Mouse (Mus musculus) layer of hippocampus, adult 9-11 months (tissue): ENCODE data around the gene Prkch.

Experiments
- DNase-seq: peaks from one replicate; pipeline ENCODE4 v3.0.0; 2022

Gene Prkch

GRCm38 (mm10) chr12:73719816-73720215, 135.2 kb downstream of the Prkch start:
- no peak for DNase-seq

GRCm38 (mm10) chr12:73720466-73720865, 135.9 kb downstream of the Prkch start:
- no peak for DNase-seq

- DNase-seq = no peak
Observed at GRCm38 (mm10) chr12:73722060-73722459, 137.5 kb downstream of the Prkch start.

- no peak for DNase-seq
Observed at GRCm38 (mm10) chr12:73723067-73723466, 138.5 kb downstream of the Prkch start.

GRCm38 (mm10) chr12:73723887-73724286, 139.3 kb downstream of the Prkch start:
- DNase-seq = no peak

GRCm38 (mm10) chr12:73725825-73726604, 141.4 kb downstream of the Prkch start:
- no peak for DNase-seq

- no peak for DNase-seq
Observed at GRCm38 (mm10) chr12:73727046-73727445, 142.4 kb downstream of the Prkch start.

GRCm38 (mm10) chr12:73730603-73731002, 146.0 kb downstream of the Prkch start:
- no peak for DNase-seq

- DNase-seq = no peak
Observed at GRCm38 (mm10) chr12:73731093-73731492, 146.5 kb downstream of the Prkch start.

GRCm38 (mm10) chr12:73731848-73732540, 147.4 kb downstream of the Prkch start:
- no peak for DNase-seq

GRCm38 (mm10) chr12:73732862-73733261, 148.3 kb downstream of the Prkch start:
- no peak for DNase-seq

GRCm38 (mm10) chr12:73736931-73737330, 152.3 kb downstream of the Prkch start:
- DNase-seq = no peak

- DNase-seq = no peak
Observed at GRCm38 (mm10) chr12:73739611-73740219, 155.1 kb downstream of the Prkch start.

- DNase-seq = no peak
Observed at GRCm38 (mm10) chr12:73742577-73742976, 158.0 kb downstream of the Prkch start.

GRCm38 (mm10) chr12:73743087-73743486, 158.5 kb downstream of the Prkch start:
- no peak for DNase-seq

- no peak for DNase-seq
Observed at GRCm38 (mm10) chr12:73746072-73746471, 161.5 kb downstream of the Prkch start.

GRCm38 (mm10) chr12:73748373-73748772, 163.8 kb downstream of the Prkch start:
- DNase-seq = no peak

GRCm38 (mm10) chr12:73754476-73755150, 170.0 kb downstream of the Prkch start:
- no peak for DNase-seq

GRCm38 (mm10) chr12:73755646-73756045, 171.1 kb downstream of the Prkch start:
- no peak for DNase-seq

- no peak for DNase-seq
Observed at GRCm38 (mm10) chr12:73756527-73756926, 171.9 kb downstream of the Prkch start.

GRCm38 (mm10) chr12:73762001-73762400, 177.4 kb downstream of the Prkch start:
- DNase-seq = no peak

GRCm38 (mm10) chr12:73762762-73763161, 178.2 kb downstream of the Prkch start:
- no peak for DNase-seq
